Mouse (Mus musculus): ENCODE measurements around the gene Enpp7.

Gene Enpp7

DNA sequence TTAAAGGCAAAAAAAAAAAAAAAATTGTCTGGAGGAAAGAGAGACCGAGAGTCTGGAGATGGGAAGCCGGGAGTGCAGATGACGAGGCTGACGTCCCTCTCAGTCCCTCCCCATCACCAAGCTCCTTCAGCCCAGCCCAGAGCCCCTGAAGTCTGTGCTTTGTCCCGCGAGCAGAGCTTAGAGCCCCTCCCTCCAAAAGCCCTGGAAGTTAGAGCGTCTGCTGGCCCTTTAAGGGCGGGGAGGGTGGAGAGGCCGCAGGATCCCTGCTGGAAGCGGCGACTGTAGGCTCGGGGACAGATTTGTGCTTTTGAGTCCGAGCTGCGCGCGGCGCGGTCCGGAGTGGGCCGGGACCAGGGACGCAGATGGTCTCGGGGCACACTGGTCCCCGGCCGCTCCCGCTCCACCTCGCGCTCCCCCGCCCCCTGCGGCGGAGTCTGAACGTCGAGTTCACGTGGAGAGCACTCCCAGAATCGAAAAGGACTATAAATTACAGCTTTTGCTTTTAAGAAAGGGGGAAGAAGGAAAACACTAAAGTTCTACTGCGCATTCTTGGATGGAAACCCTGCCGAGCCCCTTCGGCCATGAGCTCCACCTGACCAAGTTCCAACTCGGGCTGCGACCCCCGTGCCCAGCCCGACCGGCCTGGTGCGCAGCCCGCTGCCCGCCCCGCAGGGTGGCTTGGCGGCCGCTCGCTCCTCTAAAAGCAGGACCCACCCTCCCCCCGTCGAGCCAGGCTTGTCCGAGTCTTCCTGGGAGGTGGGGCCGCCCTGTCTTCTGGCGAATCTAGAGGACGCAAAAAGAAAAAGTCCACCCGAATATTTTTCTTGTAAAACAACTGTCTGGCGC lies 49.2 kb downstream of the Enpp7 start:
- DNase-seq, result peak; percentile 38

DNA sequence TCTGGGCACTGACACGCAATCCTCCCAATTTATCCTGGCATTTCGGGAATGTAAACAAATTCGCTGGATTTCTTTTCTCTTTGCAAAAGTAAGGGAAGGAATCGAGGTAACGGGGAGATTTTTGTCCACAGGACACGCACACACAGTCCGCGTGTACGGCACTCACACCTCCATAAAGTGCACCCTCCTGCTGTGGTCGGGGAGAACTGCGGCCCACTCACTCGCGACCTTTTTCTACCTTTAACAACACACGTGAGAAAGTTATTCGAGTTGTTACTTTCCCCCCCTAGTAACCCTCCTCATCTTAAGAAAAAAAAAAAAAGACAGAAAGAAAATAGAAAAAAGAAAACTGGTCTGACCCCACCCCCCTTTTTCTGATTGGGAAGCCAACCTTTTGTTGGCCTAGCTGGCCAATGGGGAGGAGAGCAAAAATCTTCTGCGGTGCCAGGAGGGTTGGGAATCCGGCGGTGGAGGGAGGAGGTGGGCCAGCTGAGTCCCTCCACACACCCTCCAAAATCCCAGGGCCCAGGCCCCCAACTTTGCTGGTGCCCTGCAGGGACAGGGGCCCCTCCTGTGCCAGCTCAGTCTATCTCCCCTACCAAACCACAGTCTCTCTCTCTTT lies 49.9 kb downstream of the Enpp7 start:
- DNase-seq, result peak; percentile 35

DNA sequence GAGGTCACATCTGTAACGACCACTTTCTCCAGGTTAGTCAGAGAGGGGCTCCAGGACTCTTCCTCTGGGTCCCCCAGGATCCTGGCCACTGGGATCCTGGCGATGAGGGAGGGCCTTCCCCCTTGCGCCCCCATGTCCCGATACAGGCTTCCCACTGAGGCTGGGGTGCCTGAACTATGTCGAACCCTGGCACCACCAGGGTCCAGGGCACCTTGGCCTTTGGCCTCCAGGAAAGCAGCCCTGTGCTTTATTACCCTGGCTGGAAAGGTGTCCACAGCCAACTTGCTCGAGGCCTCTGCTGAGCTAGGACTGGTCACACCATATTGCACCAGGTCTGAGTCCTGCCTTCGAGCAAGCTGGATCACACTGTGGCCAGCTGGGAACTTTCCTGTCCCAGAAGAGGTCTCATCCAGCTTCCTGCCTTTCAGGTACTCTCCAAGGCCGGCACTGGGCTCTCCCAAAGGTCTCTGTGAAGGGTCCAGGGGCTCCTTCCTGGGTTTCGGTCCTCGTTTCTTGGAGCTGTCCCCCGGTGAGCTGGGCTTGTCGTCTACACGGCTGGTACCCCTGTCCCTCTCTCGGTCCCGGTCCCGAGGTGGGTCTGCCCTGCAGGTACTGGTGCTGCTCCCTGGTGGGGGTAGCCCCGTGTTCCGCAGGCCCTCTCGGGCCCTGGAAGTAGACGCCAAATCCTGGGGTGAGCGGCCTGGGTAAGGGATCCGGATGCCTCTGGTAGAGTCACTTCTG lies 50.9 kb downstream of the Enpp7 start:
- DNase-seq, result peak; percentile 55

DNA sequence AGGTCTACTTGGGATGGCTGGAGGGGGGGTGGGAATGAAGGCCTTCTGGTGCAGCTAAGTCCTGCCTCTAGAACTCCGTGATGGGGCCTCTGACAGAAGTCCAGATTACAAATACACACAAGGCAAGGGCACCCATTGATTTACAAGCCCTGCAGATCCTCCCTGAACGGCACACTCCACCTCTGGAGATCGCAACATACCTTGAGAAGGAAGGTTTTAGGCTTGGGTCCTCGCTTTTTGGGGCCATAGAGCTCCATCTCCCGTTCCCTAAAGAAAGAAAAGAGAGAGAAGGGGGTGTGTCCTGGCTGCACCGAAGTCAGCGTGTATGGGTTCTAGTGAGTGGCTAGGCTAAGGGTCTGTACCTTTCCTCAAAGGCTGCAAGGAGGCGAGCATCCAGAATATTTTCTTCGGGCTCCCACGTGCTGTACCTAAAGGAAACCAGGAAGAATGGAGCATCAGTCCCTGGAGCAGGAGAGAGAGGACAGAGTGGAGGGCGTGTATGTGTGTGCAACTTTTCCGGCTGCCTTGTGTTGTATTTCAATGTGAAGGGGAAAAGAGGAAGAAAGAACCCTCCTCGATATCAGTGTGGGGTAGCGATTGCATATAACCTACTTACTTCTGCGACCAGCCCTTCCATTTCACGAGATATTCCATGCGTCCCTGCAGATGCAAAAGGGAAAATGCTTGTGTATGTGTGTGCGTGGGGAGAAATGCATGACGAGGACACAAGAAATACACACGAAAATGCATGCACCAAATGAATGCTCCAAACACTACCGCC lies 51.9 kb downstream of the Enpp7 start:
- peak; percentile 63 for DNase-seq

DNA sequence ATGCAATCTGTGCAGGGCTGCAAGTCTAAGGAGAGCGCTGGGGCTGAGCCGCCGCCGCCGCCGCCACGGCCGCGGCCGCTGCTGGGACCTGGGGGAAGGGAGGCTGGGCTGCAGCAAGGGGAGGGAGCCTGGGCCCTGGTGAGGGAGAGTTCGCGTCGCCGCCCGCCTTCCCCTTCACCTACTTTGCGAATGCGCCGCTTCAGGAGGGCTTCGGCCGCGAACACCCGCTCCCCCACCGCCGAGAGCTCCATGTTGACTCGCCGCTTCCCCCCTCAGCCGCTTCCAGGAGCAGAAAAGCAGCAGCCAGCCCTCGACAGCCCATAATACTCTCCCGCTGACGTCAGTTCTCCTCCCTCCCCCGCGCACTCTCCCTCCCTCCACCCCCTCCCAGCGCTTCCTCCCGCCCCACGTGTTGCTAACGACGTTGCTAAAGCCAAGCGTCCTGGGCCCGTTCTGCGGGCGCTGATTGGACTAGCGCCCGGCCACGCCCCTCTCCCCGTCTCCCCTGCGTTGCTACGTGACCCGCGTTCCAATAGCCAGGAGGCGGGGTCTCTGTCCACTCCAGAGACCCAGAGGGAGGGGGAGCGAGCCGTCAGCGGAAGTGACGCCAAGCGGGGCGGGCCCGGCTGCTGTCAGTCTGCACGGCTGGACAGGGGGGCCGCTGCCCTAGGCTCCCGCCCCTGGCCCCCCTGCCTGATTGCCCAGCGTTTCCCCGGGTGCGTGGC lies 52.8 kb downstream of the Enpp7 start, which contains the start of gene Cbx8:
TSS of gene Cbx8 (minus strand) at position 370 of the 725 bp plus-strand sequence.
- DNase-seq, result peak; percentile 100

DNA sequence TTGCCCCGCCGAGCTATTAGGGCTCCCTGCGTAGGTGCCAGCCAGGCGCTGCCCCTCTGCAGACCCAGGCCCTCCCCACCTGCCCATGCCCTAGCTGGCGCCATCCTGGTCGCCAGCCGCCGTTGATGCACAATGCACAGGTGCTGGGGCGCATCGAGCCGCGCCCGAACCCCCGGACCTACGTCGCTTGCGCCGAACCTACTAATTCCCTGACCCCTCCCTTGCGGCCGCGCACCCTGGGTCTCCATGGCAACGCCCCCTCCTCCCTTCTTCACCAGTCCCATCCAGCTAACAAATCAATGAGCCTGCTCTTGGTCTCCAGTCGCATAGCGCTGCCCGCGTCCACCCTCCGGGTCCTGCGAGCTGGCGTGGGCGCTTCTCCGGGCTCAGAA lies 53.3 kb downstream of the Enpp7 start:
- no peak for DNase-seq

DNA sequence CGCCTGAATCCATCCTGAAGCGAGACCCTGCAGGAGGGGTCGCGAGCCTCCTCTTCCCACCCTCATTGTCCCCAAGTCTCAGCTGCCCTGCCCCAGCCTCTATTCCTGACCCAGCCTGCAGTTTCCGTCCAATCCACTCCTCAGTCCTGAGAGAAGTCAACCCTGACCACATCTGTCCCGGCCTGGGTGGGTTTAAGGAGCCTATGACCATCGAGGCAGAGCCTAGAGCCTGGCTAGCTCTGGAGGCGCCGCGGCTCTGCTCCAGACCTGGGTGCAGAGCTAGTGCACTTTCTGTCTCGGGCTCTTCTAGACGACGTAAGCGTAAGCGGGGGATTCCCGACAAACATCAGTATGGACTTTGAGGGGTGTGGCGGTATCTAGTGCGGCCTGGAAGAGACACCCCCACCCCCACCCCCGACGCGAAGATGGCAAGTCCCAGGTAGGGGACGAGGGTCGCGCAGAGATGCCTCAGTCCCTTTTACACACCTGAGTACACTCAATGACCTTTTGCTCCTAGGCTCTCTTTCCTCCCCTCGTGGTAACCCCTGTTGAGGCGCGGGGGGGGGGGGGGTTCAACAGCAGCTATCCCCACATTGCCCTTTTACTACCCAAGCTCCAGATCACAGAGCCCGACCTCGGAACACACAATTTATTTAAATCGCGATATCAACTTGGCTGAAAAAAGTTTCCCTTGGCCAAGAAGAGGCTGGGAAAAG lies 53.9 kb downstream of the Enpp7 start:
- DNase-seq, result no peak
